Mouse (Mus musculus) thymus, postnatal 10 days (tissue): ENCODE data around the gene Cpsf6.
A peak's percentile ranks its signal among the peaks of the same experiment; 100 is the strongest.
"Not testable (repeated sequence)": the region's sequence is repeated elsewhere in the genome, so short reads cannot be mapped to it uniquely, and the experiment has no call there.

ENCODE experiments used
- DNase-seq, 2 experiments: peaks; one replicate each; pipeline ENCODE4 v3.0.0; 2021; ENCODE audit warnings: low spot score in 2 of 2

Cpsf6 gene

GRCm38 (mm10) chr10:117399839-117400238 is 20.0 kb upstream of the Cpsf6 start:
- DNase-seq, result no peak

GRCm38 (mm10) chr10:117399196-117399595 is 19.4 kb upstream of the Cpsf6 start:
- DNase-seq, result no peak

DNA sequence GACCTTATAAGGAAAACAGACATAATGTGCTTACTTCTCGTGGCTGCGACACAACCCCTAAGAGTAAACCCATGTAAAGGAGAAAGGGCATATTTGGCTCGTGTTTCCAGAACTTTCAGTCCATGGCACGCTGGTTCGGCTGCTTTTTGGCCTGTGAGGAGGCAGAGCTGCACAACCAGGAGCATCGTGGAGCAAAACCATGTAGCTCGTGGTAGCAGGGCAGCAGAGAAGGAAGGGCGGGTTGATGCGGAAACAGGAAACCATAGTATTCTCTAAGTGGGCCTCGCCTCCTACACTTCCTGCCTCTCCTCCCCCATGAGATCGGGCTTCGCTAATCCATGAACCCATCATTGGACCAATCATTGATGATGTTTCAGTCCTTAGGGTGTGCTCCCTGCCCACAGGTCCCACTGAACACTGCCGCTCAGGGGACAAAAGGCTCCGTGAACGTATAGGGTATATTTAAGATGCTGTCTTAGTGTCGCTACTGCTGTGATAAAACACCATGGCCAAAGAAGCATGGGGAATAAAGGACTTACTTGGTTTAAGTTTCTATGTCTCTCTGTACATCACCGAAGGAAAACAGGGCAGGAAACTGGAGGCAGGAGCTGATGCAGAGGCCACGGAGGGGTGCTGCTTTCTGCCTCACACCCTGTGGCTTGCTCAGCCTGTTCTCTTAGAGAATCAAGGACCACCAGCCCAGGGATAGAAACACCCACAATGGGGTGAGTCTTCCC is 18.4 kb upstream of the Cpsf6 start:
- peak; percentile 16 to 39 for DNase-seq

DNA sequence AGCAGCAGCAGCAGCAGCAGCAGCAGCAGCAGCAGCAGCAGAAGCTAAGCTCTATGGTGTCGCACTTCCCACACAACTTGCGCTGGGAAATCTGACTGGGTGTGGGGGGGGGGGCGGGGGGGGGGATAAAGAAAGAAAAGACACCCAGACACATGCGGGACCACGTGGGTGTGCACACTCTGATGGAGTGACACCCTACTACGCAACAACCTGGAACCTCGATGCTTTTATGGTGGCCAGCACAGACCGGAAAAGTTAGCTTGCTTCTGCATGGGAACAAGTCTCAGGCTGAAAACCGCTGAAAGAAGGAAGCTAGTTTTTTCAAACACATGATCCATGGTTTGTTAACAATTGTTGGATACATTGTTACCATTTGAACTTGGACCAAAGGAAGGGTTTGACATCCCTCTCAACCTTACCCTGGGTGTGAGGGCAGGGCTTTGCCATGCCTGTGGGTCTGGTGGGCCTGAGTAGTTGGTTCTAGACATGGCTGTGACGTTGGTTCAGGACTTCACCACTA is 17.4 kb upstream of the Cpsf6 start:
- DNase-seq, result no peak

DNA sequence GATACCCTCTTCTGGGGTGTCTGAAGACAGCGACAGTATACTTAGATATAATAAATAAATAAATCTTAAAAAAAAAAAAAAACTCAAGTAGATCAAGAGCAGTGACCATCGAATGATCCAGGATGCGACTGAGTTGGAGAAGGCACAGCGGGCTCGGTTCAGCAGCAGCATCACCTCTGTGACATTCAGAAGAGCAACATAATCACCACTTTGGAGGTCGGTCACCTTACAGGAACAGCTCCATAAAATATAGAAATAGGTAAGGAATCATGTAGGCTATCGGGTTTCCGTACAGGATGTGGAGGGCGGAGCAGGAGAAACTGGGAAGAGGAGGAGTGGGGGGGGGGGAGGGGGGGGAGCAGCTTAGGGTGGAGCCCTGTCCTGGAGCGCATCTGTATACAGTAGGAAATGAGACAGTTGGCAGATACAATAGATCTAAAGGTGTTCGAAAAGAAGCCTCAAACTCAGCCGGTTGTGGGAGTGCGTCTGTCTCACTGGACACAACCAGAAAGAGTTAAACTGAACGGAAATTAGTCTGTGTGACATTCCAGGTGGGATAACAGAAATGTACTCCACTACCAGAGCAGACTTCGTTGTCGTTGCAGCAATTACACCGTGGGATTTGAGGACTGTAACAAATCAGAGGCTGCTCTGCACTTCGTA is 16.7 kb upstream of the Cpsf6 start:
- DNase-seq, result no peak

GRCm38 (mm10) chr10:117395801-117396200 is 16.0 kb upstream of the Cpsf6 start:
- DNase-seq, result no peak

DNA sequence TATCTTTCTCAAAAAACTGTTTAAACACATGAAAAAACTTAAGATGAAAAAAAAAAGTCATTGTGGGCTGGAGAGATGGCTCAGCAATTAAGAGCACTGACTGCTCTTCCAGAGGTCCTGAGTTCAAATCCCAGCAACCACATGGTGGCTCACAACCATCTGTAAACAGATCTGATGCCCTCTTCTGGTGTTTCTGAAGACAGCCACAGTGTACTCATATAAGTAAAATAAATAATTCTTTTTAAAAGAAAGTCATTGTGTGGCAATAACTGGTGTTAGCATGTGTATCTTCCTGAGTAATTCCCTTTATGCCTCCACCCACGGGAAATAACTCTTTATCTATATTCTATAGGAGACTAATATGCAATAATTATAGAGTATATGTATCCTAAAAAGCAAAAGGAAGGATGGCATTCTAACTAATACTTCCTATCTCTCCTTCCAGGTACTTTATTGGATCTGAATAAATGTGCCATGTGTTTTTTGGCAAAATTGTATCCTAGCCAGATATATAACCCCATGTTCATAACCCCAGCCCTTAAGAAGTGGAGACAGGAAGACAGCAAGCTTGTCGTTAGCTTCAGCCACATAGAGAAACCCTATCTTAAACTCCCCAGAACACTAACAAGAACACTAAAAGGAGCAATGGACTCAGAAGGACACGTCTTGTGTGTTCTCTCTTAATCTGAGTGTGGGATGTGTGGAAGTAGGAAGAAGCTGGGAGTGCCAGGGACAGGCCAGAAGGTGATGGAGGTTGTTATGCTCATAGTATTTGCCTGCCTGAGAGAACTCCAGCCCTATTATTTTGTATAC is 15.1 kb upstream of the Cpsf6 start:
- DNase-seq, result no peak

DNA sequence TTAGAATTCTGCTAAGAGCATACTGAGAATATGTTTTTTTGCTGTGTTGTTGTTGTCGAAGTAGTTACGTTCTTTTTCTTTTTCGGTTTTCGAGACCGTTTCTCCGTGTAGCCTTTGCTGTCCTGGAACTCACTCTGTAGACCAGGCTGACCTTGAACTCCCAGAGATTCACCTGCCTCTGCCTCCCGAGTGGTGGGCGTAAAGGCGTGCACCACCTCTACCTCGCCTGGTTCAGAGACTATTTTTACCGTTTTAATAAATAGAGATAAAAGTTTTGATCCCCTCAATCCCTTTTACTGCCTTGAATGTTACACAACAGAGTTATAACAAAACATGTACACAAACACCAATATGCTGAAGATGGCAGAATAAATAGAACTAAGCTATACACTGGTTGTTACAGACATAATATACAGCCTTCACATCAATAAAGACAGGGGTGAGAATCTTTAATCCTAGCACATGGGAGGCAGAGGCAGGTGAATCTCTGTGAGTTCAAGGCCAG is 14.1 kb upstream of the Cpsf6 start:
- no peak for DNase-seq

DNA sequence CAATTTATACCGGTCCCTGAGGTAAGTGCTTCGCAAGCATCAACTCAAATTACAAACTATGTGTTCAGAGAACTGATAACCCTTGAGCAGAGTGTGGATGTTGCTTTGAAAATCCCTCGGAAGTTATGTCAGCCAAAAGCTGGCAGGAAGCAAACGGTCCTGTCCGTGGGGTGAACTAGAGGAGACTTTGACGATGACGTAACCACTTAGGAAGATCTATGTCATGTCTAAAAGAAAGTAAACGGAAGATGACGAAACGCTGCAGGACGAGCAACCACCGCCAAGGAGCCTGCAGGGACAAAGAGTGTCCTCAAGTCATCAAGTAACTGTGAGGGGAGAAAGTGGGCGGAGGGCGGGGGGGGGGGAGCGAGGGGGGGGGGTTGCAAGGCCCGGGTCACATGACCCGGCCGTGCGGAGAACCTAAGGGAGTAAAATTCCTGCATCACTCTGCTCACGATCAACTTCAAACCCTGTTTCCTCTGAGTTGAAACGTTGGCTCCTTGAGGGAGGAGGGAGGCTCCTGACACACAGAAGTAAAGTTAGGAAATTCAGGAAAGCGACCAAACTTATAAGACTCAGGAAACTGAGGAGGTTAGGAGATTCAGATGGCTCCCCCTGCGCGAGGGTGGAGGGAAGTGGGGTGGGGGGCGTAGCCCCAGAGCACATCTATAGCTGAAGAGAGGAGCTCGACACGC is 13.5 kb upstream of the Cpsf6 start:
- DNase-seq, result peak; percentile 45 to 46

- DNase-seq, result no peak
Observed at GRCm38 (mm10) chr10:117392832-117393195, 13.0 kb upstream of the Cpsf6 start.

DNA sequence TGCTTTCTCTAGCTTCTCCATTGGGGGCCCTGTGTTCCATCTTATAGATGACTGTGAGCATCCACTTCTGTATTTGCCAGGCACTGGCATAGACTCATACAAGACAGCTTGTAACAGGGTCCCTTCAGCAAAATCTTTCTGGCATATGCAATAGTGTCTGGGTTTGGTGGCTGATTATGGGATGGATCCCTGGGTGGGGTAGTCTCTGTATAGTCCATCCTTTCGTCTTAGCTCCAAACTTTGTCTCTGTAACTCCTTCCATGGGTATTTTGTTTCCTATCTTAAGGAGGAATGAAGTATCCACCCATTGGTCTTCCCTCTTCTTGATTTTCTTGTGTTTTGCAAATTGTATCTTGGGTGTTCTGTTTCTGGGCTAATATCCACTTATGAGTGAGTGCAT is 12.6 kb upstream of the Cpsf6 start:
- not testable (repeated sequence) for DNase-seq

- DNase-seq, result no peak
Observed at GRCm38 (mm10) chr10:117391801-117392200, 12.0 kb upstream of the Cpsf6 start.

- DNase-seq, result no peak
Observed at GRCm38 (mm10) chr10:117391057-117391456, 11.2 kb upstream of the Cpsf6 start.

DNA sequence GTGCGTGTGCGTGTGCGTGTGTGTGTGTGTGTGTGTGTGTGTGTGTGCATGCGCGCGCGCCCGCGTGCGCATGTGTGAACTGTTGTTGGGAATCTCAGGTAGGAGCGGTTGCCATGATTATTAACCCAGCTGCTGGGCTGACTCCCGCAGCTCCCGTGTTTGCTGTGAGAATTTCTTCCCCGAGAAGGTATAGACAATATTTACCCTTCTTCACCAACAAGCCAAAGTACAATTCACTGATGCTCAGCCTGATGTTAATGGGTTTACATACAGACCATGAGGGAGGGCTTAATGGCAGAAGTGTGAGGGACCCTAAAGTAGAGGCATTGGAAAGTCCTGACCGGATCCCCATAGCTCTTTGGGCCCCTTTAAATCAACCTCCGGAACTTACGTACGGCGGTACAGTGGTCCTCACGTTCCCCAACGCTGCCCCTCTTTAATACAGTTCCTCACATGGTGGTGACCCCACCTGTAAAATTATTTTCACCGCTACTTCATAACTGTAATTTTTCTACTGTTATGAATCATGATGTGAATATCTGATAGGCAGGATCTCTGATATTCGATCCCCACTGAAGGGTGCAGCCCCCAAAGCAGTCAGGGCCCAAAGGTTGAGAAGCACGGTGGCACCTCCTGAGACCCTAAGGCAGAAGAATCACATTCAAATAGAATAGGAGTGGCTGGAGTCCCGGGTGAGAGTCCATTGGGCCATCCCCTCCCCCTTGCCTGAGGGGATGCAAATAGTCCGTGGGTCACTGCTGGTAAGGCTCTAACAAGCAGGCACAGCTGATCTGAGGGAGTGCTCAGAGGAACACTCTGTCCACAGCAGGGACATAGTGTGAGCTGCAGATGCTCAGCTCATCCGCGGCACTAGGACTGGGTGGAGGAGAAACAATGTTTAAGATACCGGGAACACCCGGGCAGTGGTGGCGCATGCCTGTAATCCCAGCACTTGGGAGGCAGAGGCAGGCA is 10.4 kb upstream of the Cpsf6 start:
- no peak for DNase-seq

GRCm38 (mm10) chr10:117389371-117389740 is 9.5 kb upstream of the Cpsf6 start:
- DNase-seq, result no peak

DNA sequence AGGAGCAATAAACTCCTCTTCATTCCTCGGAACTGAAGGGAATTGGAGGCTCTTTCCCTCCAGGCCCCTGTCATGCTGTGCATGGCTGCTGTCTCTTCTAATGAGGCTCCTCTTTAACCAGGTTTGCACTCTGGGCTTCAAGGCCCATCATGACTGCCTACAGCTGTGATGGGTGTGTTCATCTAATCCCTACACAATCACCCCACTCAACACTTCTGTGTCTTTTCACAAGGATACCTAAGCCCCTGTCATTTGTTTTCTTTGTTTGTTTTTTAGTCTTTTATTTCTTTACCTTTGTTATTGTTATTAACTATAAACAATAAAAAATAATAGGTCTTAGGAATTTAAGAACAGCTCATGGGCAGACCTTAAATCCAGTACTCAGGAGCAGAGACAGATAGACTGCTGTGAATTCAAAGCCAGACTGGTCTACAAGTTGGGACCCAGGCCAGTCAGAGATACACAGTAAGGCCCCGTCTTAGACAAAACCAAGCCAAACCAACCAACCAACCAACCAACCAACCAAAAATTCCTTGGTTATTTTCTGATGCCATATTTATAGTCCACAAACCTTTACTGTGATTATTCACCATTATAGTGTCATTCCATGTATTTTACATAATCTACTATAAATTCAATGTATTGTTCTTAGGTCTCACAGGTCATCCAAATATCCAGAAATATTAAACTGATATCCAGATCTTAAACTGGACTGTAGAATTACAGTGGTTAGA is 9.0 kb upstream of the Cpsf6 start:
- no peak for DNase-seq

GRCm38 (mm10) chr10:117387961-117388636 is 8.3 kb upstream of the Cpsf6 start:
- DNase-seq, result not testable (repeated sequence)

DNA sequence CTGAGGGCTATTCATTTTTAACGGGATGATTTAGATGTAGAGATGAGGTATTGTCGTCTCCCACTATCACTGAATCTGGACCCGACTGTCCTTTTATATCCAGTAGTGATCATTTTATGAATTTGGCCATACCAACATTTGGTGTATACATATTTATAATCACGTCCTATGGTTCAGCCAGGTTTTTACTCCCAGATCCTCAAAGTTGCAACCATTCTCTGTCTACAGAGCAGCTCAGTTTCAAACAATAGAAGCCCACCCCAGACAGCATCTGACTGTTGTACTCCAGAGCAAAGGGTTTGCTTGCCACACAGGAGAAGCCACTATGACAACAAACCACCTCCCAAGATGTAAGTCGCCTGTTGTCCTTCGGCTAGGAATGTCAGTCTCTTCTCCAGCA is 7.2 kb upstream of the Cpsf6 start:
- DNase-seq, result no peak

DNA sequence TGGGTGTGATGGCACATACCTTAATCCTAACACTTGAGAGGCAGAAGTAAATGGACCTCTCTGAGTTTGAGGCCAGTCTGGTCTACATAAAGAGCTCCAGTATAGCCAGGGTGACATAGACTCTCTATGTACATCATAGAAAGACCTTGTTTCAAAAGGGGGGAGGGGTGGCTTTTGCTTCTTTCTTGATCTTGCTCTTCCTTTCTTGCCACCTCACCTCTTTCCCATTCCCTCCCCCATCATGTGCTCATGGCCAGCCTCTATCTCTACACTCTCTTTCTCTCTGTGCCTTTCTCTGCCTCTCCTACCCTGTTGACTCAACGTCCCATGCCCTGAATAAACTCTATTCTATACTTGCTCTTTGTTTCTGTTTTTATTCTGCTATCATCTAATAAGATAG is 6.4 kb upstream of the Cpsf6 start:
- no peak for DNase-seq
